Mouse (Mus musculus) liver, embryonic 16.5 days (tissue): ENCODE results near the gene Sirt6. TPM values are rescaled to one million over a fixed set of nuclear protein-coding genes. Genes with fewer than 3 reads are reported as not detected.

Experiments
- ATAC-seq: fragments of 200-750 bp; cut with Nextera tagmentation; 2 replicates; pipeline ENCODE4 v1.8.0; 2017; ENCODE audit warnings: low read depth, mild to moderate bottlenecking, moderate number of reproducible peaks, moderate library complexity
- H3K27ac ChIP-seq: fragments of 300-500 bp; sonication (generic); 2 replicates; pipeline ENCODE4 v1.5.1; 2014; ENCODE audit warnings: mild to moderate bottlenecking, low read length
- H3K27me3 ChIP-seq: fragments of 300-500 bp; sonication (generic); 2 replicates; pipeline ENCODE4 v1.6.1; 2014; ENCODE audit warnings: low read depth, low read length, mixed read lengths; ENCODE audit not compliant: control insufficient read depth, insufficient read depth
- H3K36me3 ChIP-seq: fragments of 300-500 bp; sonication (generic); 2 replicates; pipeline ENCODE4 v1.6.1; 2014; ENCODE audit warnings: mild to moderate bottlenecking; ENCODE audit not compliant: control insufficient read depth, insufficient read depth
- H3K4me1 ChIP-seq: fragments of 300-500 bp; sonication (generic); 2 replicates; pipeline ENCODE4 v1.6.1; 2014; ENCODE audit warnings: low read depth, low read length, mixed read lengths; ENCODE audit not compliant: control insufficient read depth
- H3K4me2 ChIP-seq: fragments of 300-500 bp; sonication (generic); 2 replicates; pipeline ENCODE4 v1.6.1; 2014; ENCODE audit warnings: low read depth, low read length, mixed read lengths
- H3K4me3 ChIP-seq: fragments of 300-500 bp; sonication (generic); 2 replicates; pipeline ENCODE4 v1.5.1; 2014; ENCODE audit warnings: low read depth, mild to moderate bottlenecking, low read length
- H3K9ac ChIP-seq: fragments of 300-500 bp; sonication (generic); 2 replicates; pipeline ENCODE4 v1.6.1; 2014; ENCODE audit warnings: low read depth, low read length
- H3K9me3 ChIP-seq: fragments of 300-500 bp; sonication (generic); replicated peaks from 2 replicates; pipeline ENCODE4 v1.6.1; 2016; ENCODE audit warnings: low read length; ENCODE audit not compliant: control insufficient read depth
- WGBS: fragments of 180-500 bp; shearing (Covaris S2); extraction: QIAGEN DNeasy Blood & Tissue Kit; methylation state at CpG from one replicate; pipeline ENCODE4 v1.1.7; 2014; ENCODE audit not compliant: insufficient replicate concordance; 5-methylcytosine and 5-hydroxymethylcytosine counted together
- polyA plus RNA-seq: library from polyadenylated mRNA; unstranded; fragments of >200 nt; fragmentation: Nextera tagmentation; extraction: Ambion mirVana; gene quantifications from 2 replicates; pipeline ENCODE4 v1.2.1, GENCODE M21; 2015

Sirt6 gene
- polyA plus RNA-seq, 1 experiment from 2014 or later: 8.1 TPM

GRCm38 (mm10) chr10:81628390-81628789 lies 793 bp upstream of the Sirt6 start, which contains the start of gene Ankrd24:
TSS of gene Ankrd24 (plus strand) at chr10:81628540.
- peak within 1 kb of the TSS; percentile 76 for H3K4me3 ChIP-seq
- no peaks in the 10 kb centered on the region for H3K36me3 ChIP-seq
- H3K9me3 ChIP-seq: no peaks in the 10 kb centered on the region
- no peaks in the 10 kb centered on the region for H3K27me3 ChIP-seq
- no peak for ATAC-seq
- peaks cover 22% of the 10 kb centered on the region for H3K4me1 ChIP-seq
- peak within 1 kb of the TSS; percentile 80 for H3K4me2 ChIP-seq
- peak within 1 kb of the TSS; percentile 72 for H3K9ac ChIP-seq
- peak within 1 kb of the TSS; percentile 88 for H3K27ac ChIP-seq
- WGBS: 82% methylated on average over 16 of the region's 16 CpGs

- Histone ChIP-seq H3K4me3 (peak overlapping the region; percentile 76), H3K9me3 (no peaks in the 10 kb centered on the region), H3K4me1 (peaks cover 20% of the 10 kb centered on the region), H3K36me3 (no peaks in the 10 kb centered on the region), H3K27me3 (no peaks in the 10 kb centered on the region), H3K4me2 (peak overlapping the region; percentile 80), H3K9ac (peak overlapping the region; percentile 72), H3K27ac (peak overlapping the region; percentile 88)
- 41% methylated on average over 7 of the region's 7 CpGs for WGBS
- ATAC-seq: peak; percentile 18
Observed at GRCm38 (mm10) chr10:81627836-81628220, 231 bp upstream of the Sirt6 start.

- peak overlapping the region; percentile 76 for H3K4me3 ChIP-seq
- H3K4me2 ChIP-seq: peak overlapping the region; percentile 80
- H3K27me3 ChIP-seq: no peaks in the 10 kb centered on the region
- ATAC-seq: no peak
- H3K9me3 ChIP-seq: no peaks in the 10 kb centered on the region
- H3K4me1 ChIP-seq: peaks cover 20% of the 10 kb centered on the region
- H3K36me3 ChIP-seq: no peaks in the 10 kb centered on the region
- H3K27ac ChIP-seq: peak overlapping the region; percentile 88; the same call in 1 of the 2 replicates
- 79% methylated on average over 22 of the region's 22 CpGs for WGBS
- H3K9ac ChIP-seq: peak overlapping the region; percentile 72
Observed at GRCm38 (mm10) chr10:81626101-81626993, 1.2 kb downstream of the Sirt6 start.

GRCm38 (mm10) chr10:81623441-81623840 lies 4.2 kb downstream of the Sirt6 start:
- Histone ChIP-seq H3K9me3 (no peaks in the 10 kb centered on the region), H3K27me3 (no peaks in the 10 kb centered on the region), H3K36me3 (no peaks in the 10 kb centered on the region), H3K4me2 (no peak overlapping the region), H3K4me3 (no peak overlapping the region), H3K4me1 (peaks cover 20% of the 10 kb centered on the region), H3K27ac (no peak overlapping the region), H3K9ac (no peak overlapping the region)
- WGBS: 55% methylated on average over 8 of the region's 8 CpGs
- no peak for ATAC-seq

- Histone ChIP-seq H3K27ac (no peak overlapping the region), H3K9me3 (no peaks in the 10 kb centered on the region), H3K4me2 (no peak overlapping the region), H3K4me1 (peaks cover 6% of the 10 kb centered on the region), H3K36me3 (no peaks in the 10 kb centered on the region), H3K4me3 (no peak overlapping the region), H3K9ac (no peak overlapping the region), H3K27me3 (no peaks in the 10 kb centered on the region)
- 56% methylated on average over 9 of the region's 9 CpGs for WGBS
- ATAC-seq: no peak
Observed at GRCm38 (mm10) chr10:81620786-81621185, 6.8 kb downstream of the Sirt6 start.

- no peak for ATAC-seq
- no peak overlapping the region for H3K9ac ChIP-seq
- WGBS: 57% methylated on average over 5 of the region's 5 CpGs
Observed at GRCm38 (mm10) chr10:81619976-81620375, 7.6 kb downstream of the Sirt6 start.

GRCm38 (mm10) chr10:81615486-81615885 lies 12.1 kb downstream of the Sirt6 start:
- Histone ChIP-seq H3K27ac (no peak overlapping the region), H3K4me1 (no peaks in the 10 kb centered on the region; the same call in 1 of the 2 replicates), H3K36me3 (no peaks in the 10 kb centered on the region), H3K9ac (no peak overlapping the region), H3K27me3 (no peaks in the 10 kb centered on the region), H3K4me3 (no peak overlapping the region), H3K9me3 (no peaks in the 10 kb centered on the region), H3K4me2 (no peak overlapping the region)
- ATAC-seq: no peak
- WGBS: 68% methylated on average over 6 of the region's 6 CpGs

More at GRCm38 (mm10) chr10:81619976-81620375, 7.6 kb downstream of the Sirt6 start:
- no peaks in the 10 kb centered on the region for H3K27me3 ChIP-seq
- peaks cover 6% of the 10 kb centered on the region for H3K4me1 ChIP-seq
- no peak overlapping the region for H3K4me2 ChIP-seq
- no peaks in the 10 kb centered on the region for H3K36me3 ChIP-seq
- H3K9me3 ChIP-seq: no peaks in the 10 kb centered on the region
- no peak overlapping the region for H3K27ac ChIP-seq
- no peak overlapping the region for H3K4me3 ChIP-seq

- Histone ChIP-seq H3K27ac (no peak overlapping the region), H3K4me3 (no peak overlapping the region), H3K9ac (no peak overlapping the region), H3K4me1 (no peaks in the 10 kb centered on the region), H3K4me2 (no peak overlapping the region), H3K9me3 (no peaks in the 10 kb centered on the region), H3K27me3 (no peaks in the 10 kb centered on the region), H3K36me3 (no peaks in the 10 kb centered on the region)
- ATAC-seq: no peak
- WGBS: 50% methylated on average over 3 of the region's 3 CpGs
Observed at GRCm38 (mm10) chr10:81612779-81613178, 14.8 kb downstream of the Sirt6 start.

GRCm38 (mm10) chr10:81608308-81608707 lies 19.3 kb downstream of the Sirt6 start:
- Histone ChIP-seq H3K4me2 (no peak overlapping the region), H3K4me3 (no peak overlapping the region), H3K9ac (no peak overlapping the region), H3K9me3 (no peaks in the 10 kb centered on the region), H3K36me3 (no peaks in the 10 kb centered on the region), H3K27me3 (no peaks in the 10 kb centered on the region), H3K27ac (no peak overlapping the region), H3K4me1 (peaks cover 21% of the 10 kb centered on the region)
- WGBS: 67% methylated on average over 1 of the region's 1 CpGs
- no peak for ATAC-seq
